Mouse (Mus musculus) embryonic stem cell, embryonic (primary cell): ENCODE measurements around the gene Itpripl2.

Experiments used
- CTCF ChIA-PET, 4 experiments: fragments of 300-600 bp in 2 of 4; fragments of 350-600 bp in 2 of 4; sonication (Branson Sonifier 250); formaldehyde crosslinking; loops; one replicate each; lab custom pipeline; 2022; ENCODE audit warnings: inconsistent platforms in 2 of 4; lab: Charles Lee
- POLR2A ChIA-PET, 4 experiments: fragments of 300-600 bp in 2 of 4; fragments of 350-600 bp in 2 of 4; sonication (Branson Sonifier 250); formaldehyde crosslinking; loops; one replicate each; lab custom pipeline; 2022; ENCODE audit warnings: antibody characterized with exemption in 4 of 4, inconsistent platforms in 1 of 4; lab: Charles Lee

The Itpripl2 gene

DNA sequence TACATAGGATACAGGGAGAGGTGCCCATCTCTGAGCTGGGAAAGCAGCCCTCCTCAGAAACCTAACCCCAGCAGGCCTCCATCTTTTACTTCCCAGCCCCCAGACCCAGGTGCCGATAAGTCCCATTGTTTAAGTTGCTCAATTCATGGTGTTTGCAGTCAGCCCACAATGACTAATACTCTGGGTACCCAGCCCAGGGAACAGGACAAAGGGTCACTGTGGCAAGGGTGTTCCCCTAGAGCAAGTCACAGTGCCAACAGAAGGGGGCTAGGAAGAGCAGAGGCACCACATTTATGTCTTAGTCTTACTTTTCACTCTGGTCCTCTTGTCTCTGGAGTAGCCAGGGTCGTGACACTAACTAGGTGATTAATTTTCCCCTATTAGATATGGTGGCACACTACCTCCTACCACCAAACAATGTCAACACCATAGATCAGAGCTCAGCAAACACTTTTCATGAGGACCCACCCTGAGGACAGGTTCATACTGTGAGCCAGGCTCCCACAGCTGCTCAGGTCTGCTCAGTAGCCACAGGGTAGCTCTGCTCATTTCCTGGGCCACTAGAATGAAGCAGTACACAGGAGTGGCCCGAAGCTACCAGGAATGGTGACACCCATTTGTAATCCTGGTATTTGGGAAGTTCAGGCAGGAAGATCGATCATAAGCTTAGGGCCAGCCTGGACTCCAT lies 3.3 kb upstream of the Itpripl2 start:
- ChIA-PET POLR2A (interaction anchor here in 1 of 4 experiments (0.7 to 1.3 kb wide), 3 partner anchors 9 to 28 kb away, joined by 3 to 4 read pairs (median 3); no protein-coding TSS in a partner anchor), CTCF (interaction anchor here in 1 of 4 experiments (1.0 to 1.2 kb wide), 2 partner anchors 11 to 24 kb away, joined by 3 read pairs; no protein-coding TSS in a partner anchor)

DNA sequence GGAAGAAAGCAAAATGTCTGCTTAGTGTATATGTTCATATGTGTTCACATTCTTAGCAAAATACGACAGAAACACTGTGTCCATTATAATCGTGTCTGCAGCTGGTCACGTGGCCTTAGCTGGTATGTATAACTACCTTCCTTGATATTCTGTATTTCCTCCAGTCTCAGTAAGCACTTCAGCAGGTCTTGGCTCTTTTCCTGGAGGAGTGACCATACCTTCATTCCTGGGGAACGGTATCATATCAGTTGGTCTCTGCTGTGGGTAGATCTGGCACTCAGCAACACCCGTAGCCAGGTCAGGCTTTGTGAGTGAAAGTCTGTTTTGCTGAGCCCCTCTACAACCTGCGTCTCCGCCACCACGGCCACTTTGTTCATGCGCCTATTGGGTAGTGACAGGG lies 2.1 kb upstream of the Itpripl2 start:
- POLR2A ChIA-PET: interaction anchor here in 1 of 4 experiments (1.3 kb wide), 1 partner anchor 10 kb away, joined by 4 read pairs; no protein-coding TSS in a partner anchor
- CTCF ChIA-PET: no interaction called here

DNA sequence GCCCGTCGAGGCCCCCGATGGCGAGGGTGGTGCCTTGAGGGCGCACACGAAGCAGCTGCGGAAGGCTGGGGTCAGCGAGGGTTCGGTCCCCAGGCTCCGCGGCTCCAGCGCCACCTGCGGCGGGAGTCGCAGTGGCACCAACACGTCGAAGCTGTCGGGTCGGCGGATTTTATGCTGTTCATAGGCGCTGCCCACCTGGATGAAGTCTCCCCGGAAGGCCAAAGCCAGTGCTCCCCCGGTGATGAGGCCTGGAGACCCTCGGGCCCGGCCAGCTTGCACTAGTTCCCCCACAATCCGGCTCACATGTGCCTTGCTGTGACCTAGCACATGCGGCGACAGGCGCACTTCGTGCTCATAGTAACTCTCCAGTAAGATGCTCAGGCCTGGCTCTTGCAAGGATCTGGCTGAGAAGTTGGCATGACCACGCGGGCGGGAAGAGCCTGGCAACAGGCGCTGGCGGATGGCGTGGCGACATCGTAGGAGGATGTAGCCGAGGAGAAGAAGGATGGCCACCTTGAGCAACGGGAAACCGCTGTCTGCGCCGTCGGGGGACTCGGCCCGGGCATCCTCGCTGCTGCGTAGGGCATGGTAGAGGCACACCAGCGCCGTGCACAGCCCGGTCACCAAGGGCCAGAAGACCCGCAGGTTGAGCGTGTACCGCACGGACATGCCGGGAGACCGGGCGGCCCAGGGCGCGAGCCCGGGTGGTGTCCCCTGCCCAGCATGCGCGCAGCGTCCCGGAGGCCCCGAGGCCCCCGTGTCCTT lies 927 bp downstream of the Itpripl2 start:
- CTCF ChIA-PET: interaction anchor here (0.5 to 3.6 kb wide), 11 partner anchors 28 to 1192 kb away, joined by 3 to 12 read pairs (median 5); partner anchors contain the start of gene Tmc5 (in 1 of the 4)
- POLR2A ChIA-PET: interaction anchor here in 3 of 4 experiments (0.6 to 1.3 kb wide), 7 partner anchors 41 to 378 kb away, joined by 3 to 5 read pairs (median 3); partner anchors contain the start of gene Coq7 (in 2 of the 3)

DNA sequence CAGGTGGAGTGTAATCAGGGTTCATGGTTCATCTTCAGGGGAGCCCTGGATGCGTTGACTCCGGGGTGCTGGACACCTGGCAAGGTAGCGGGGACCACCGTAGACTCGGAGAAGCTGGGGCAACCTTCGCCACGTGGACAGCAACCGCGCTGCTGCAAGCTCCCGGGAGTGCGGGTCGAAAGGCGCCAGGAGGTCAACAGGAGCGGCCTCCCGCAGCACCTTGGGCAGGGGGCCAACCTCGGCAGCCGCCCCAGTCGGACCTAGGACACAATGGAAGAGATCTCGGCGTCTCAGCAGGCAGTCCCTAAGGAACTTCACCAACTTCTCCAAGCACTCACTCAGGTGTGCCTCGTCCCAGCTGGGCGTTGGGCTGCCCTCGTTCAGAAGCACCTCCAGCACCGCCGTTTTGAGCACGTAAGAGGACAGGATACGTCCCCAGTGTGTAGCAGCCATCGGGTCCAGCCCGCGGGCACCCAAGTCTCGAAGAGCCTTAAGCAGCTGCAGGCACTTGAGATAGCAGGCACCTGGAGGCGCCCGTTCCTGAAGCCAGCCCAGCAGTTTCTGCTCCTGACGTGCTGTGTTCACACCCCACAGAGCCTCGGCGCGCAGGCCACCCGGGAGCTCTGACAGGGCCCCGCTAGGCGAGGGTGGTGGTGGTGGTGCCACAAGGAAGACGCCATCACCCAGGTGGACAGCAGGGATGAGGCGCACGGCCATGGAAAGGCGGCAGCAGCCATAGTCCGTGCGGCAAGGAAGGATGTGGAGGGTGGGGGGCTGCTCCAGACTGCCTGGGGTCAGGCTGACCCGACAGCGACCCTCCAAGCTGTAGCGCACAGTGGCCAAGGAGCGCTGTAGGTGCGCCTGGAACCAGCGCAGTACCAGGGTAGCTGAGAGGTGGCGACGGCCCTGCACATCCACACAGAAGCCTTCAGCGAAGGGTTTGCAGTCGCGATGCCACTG lies 1.8 kb downstream of the Itpripl2 start:
- ChIA-PET CTCF (interaction anchor here (0.5 to 3.6 kb wide), 9 partner anchors 9 to 107 kb away, joined by 3 to 12 read pairs (median 4); partner anchors contain the start of gene Tmc5 (in 1 of the 4)), POLR2A (interaction anchor here in 2 of 4 experiments (0.6 to 1.3 kb wide), 11 partner anchors 10 to 193 kb away, joined by 3 to 4 read pairs (median 3); partner anchors contain the start of gene Coq7 (in 2 of the 2))

DNA sequence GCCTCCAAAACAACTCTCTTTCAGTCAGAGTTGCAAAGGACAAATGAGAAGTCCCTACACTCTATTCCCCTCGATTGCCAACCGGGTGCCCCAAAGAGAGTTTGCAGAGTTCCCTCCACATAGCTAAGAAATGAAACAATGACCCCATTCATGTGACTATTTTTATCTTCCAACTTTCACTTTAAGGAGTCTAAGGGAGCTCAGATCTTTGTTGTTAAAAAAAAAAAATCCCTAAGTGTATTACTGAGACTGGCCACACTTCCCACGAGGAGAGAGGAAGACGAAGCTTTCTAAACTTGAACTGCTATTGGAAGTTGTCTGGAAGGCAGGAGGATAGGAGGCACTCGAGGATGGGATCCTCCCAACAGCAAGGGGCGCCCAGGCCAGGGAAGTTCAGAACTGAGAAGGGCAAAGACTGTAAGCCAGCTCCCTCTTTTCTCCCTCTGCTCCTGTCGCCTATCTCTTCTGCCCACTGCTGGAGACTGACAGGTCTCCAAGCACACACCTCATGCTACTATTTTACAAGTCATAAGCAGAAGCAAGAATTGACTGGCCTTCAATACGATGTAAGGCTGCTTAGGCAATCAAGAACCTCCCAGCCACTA lies 3.6 kb downstream of the Itpripl2 start:
- CTCF ChIA-PET: interaction anchor here in 1 of 4 experiments (1.2 to 3.6 kb wide), 4 partner anchors 31 to 79 kb away, joined by 3 to 12 read pairs (median 3); no protein-coding TSS in a partner anchor
- POLR2A ChIA-PET: interaction anchor here in 2 of 4 experiments (1.3 kb wide), 2 partner anchors 10 to 191 kb away, joined by 3 read pairs; no protein-coding TSS in a partner anchor

DNA sequence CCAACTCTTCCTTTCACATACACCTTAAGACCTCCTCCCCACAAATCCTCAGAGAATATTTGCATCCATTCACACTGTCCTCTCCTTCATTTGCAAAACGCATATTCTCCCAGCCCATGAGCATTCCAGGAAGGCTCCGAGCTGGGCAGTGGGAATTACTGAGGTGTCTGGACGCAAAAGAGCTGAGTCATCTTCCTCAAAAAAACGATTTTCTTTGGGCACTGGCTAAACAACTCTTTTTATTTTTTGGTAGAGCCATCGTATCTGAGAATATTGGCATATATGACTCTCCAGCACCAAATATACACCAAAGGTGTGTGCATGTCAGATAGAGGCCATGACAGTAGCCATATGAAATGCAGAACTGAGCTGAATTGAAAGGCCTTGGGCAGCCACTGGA lies 4.9 kb downstream of the Itpripl2 start:
- ChIA-PET POLR2A (interaction anchor here in 2 of 4 experiments (0.6 to 1.0 kb wide), 2 partner anchors 92 to 908 kb away, joined by 3 to 7 read pairs; no protein-coding TSS in a partner anchor), CTCF (interaction anchor here in 1 of 4 experiments (1.0 to 1.3 kb wide), 2 partner anchors 32 to 50 kb away, joined by 3 to 4 read pairs; no protein-coding TSS in a partner anchor)

DNA sequence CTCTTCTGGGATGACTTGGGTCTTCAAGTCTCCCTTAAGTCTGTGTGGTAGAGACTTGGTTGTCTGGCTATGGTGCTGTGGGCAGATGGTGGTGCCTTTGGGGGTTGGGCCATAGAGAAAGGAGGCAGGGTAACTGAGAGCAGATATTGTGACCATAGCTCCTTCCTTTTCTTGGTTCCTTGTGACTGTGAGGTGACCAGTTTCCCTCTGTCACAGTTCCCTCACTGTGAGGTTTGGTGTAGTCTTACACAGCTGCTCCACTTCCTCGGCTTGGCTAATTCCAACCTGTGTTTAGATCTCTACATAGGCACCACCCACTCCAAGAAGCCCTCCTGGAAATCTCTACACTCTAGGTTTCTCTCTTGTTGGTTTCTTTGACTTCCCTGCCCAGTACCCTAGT lies 7.8 kb downstream of the Itpripl2 start:
- ChIA-PET POLR2A (interaction anchor here in 1 of 4 experiments (0.8 kb wide), 1 partner anchor 565 kb away, joined by 5 read pairs; no protein-coding TSS in a partner anchor), CTCF (interaction anchor here in 1 of 4 experiments (1.0 to 1.1 kb wide), 2 partner anchors 12 to 35 kb away, joined by 3 to 4 read pairs; no protein-coding TSS in a partner anchor)

DNA sequence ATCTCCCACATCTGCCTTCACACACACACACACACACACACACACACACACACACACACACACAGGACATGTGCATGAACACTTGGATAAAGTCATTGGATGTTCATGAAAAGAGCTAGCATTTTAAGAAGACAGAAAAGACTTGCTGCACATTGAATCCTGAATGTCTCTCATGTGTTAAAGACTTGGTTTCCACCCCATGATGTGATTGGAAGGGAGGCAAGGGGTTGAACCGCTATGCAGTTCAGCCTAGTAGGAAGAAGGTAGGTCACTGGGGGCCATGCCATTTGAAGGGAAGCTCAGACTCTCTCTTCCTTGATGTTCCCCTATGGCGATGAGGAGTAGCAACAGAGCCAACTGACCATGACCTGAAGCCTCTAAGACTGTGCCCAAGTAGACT lies 9.8 kb downstream of the Itpripl2 start:
- ChIA-PET CTCF (no interaction called here), POLR2A (interaction anchor here in 1 of 4 experiments (1.6 kb wide), 1 partner anchor 47 kb away, joined by 3 read pairs; no protein-coding TSS in a partner anchor)

DNA sequence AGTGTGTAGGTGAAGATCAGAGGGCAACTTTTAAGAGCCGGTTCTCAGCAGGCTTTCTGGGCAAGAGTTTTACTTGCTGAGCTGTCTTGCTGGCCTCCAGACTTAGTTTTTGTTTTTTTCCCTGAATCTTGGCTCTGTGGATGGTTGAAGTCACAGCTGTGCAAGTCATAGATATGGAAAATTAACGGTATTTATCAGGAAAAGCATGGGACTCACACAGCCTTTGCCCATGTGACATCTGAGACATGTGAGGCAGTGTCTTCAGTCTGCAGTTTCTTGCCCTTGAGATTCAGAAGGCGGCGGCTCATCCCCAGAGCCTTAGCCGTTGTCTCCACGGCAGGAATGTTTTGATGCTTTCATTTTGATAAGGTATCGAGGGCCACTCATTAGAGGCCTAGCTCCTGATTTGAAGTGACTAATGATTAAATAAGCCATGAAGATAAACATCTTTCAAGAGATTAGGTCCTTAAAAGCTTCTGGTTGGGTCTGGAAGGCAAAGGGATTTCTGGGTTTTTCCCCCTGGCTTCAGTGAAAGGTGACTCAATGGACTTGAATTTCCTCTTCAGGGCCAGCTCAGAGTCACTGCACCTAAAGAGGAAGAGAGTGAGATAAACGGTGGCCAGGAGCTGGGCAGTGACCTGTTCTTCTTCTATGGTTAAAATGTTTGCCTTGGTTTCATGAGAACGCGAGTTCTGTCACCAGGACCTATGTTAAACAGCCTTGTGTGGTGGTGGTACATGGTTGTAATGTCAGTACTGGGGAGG lies 10.5 kb downstream of the Itpripl2 start:
- CTCF ChIA-PET: interaction anchor here in 2 of 4 experiments (0.6 to 1.3 kb wide), 3 partner anchors 8 to 183 kb away, joined by 3 read pairs; no protein-coding TSS in a partner anchor
- POLR2A ChIA-PET: interaction anchor here in 1 of 4 experiments (1.3 to 1.6 kb wide), 2 partner anchors 32 to 46 kb away, joined by 3 read pairs; no protein-coding TSS in a partner anchor

DNA sequence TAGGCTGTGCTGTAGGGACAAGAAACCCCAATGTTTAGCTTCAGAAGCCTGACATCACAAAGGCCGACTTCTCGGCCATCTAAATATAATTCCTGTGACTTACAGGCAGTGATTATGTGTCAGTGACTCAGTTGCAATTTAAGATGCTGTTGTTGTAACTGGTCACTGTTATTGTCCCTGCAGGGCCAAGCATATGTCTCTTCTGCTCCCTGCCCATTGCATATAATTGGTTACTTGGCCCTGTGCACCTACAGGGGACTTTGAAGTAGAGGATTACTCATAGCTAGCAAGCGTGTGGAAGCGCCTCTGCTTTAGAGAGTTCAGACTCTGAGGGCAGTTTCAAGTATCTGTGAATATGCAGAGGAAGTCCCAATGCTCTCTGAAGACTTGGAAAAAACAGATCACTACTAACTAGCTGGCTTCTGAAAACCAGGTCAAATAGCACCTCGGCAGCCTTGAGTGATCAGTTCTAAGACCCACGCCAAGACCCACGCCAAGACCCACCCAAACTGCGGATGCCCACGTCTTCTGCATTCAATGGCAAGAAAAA lies 11.5 kb downstream of the Itpripl2 start:
- POLR2A ChIA-PET: interaction anchor here in 1 of 4 experiments (1.3 to 1.6 kb wide), 3 partner anchors 9 to 45 kb away, joined by 3 read pairs; no protein-coding TSS in a partner anchor
- CTCF ChIA-PET: interaction anchor here in 2 of 4 experiments (0.6 to 1.3 kb wide), 4 partner anchors 9 to 182 kb away, joined by 3 read pairs; no protein-coding TSS in a partner anchor

DNA sequence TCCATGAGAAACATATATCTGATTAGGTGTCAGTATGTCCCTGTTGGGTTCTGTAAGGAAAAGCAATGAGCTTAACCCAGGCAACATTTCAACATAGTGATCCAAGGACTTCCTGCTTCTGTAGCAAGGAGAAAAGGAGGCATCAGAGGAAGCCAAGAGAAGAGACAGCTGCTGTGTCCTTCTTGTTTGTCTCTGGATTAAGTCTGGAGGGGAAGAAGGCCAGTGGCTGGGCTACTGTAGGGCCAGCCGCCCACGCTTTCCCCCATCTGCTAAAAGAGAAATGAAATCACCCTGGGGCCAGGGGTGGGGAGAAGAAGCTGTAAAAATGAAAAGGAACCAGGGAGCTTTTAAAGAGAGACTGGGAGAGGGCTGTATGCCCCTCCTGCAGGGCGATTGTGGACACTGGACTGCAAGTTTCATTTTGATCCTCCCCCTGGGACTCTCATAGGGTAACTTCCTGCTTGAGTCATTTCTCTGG lies 12.9 kb downstream of the Itpripl2 start:
- POLR2A ChIA-PET: interaction anchor here in 2 of 4 experiments (1.0 to 1.4 kb wide), 5 partner anchors 9 to 339 kb away, joined by 3 to 4 read pairs (median 3); no protein-coding TSS in a partner anchor
- CTCF ChIA-PET: interaction anchor here in 3 of 4 experiments (0.6 to 1.1 kb wide), 3 partner anchors 17 to 42 kb away, joined by 3 to 4 read pairs (median 3); no protein-coding TSS in a partner anchor

DNA sequence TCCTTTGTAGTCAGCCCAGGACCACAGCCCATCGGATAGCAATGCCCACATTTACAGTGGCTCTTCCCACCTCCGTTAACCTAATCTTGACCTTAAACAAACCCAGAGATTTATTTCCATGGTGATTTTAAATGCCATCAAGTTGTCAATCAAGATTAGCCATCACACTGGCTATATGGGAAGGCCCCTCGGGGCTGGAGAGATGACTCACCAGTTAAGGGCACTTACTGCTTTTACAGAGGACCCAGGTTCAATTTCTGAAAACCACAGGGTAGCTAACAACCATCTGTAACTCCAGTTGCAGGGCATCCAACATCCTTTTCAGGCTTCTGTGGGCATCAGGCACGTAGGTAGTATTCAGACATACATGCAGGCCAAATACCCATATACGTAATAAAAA lies 15.3 kb downstream of the Itpripl2 start:
- ChIA-PET CTCF (interaction anchor here in 1 of 4 experiments (0.5 kb wide), 1 partner anchor 40 kb away, joined by 21 read pairs; no protein-coding TSS in a partner anchor), POLR2A (no interaction called here)

DNA sequence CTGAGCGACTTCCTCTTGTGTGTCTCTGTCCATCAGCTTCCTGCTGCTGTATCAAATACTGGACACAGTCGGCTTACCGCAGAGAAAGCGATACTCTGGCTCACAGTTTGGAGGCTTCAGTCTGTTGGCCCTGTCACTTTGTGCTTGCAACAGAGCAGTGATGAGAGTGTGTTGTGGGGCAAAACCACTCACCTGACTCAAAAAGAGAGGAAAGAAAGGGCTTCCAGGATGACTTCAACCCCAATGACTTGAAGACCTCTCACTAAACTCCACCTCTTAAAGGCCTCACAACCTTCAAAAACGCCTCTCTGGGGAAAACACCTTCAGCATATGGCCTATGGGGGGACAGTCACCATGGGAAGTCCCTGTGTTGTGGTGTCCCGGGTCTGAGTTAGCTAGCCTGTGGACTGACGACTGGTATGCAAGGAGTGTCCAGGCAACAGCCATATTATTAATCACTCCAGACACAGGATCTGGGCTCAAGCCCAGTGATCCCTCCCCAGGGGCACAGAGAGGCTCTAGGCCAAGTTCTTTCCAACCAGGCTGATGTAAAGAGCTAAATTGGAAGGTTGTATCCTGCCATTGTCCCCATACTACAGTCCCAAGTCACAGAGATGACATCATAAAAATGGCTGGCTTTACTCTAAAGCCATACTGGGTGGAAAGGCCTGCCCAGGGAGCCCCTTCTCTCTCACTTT lies 16.6 kb downstream of the Itpripl2 start:
- POLR2A ChIA-PET: interaction anchor here in 1 of 4 experiments (0.6 kb wide), 1 partner anchor 32 kb away, joined by 3 read pairs; no protein-coding TSS in a partner anchor
- CTCF ChIA-PET: interaction anchor here in 1 of 4 experiments (0.6 kb wide), 1 partner anchor 20 kb away, joined by 9 read pairs; no protein-coding TSS in a partner anchor

DNA sequence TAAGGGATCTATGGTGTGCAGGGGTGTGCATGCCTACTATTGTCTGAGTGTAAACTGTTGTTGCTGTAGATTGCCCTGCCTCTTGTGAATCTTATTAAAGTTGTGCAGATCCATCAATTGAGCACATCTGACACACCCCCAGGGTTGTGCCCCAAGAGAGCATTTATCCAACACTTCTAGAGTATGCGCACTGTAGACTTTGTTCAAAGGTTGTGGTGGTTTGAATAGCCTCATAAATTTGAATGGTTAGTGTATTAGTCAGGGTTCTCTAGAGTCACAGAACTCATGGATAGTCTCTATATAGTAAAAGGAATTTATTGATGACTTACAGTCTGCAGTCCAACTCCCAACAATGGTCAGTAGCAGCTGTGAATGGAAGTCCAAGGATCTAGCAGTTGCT lies 18.9 kb downstream of the Itpripl2 start:
- POLR2A ChIA-PET: no interaction called here
- CTCF ChIA-PET: no interaction called here

DNA sequence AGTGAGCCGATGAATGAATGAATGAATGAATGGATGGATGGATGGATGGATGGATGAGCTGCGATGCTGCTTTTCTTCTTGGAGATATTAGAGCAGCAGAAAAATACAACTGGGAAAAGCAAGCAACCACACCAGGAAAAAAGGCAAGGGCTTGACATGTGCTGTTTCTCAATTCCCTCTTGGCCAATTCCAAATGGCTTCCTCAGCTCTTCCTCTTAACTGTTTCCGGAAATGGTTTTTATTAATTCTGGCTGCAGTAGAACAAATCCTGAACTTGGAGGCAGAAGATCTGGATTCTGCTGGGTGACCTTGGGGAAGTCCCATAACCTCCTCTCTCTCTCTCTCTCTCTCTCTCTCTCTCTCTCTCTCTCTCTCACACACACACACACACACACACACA lies 23.7 kb downstream of the Itpripl2 start:
- CTCF ChIA-PET: interaction anchor here in 1 of 4 experiments (0.5 kb wide), 1 partner anchor 106 kb away, joined by 3 read pairs; no protein-coding TSS in a partner anchor
- POLR2A ChIA-PET: no interaction called here
